Mouse (Mus musculus): Measurements from ENCODE around the gene Tap2.
"Not testable (repeated sequence)": the region's sequence is repeated elsewhere in the genome, so short reads cannot be mapped to it uniquely, and the experiment has no call there.

The Tap2 gene

DNA sequence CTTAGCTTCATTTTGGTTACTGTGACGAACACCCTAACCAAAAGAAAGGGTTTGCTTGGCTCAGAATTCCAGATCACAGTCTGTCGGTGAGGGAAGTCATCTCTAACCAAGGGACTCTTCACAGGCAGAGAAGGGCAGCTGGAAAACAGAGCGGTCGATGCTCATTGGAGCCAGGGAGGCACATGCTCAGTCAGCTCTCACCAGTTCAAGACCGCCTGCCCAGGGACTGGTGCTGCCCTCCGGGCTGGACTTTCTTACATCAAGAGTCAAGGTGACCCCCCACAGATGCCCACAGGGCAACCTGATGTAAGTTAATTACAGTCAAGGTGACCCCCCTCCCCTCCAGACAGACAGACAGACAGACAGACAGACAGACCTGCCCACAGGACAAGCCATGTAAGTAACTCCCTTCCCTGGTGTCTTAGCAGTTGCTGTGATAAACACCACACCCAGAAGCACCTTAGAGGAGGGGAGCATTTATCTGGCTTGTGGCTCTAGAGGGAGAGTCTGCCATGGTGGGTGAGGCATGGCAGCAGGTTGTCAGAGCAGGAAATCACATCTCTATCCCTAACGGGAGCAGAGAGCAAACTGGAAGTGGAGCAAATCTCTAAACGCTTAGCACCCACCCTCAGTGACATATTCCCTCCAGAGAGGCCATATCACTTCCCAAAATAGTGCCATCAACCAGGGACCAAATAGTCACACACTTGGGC is 14.0 kb downstream of the Tap2 start:
- peak in 1 of 2 experiments; percentile 15 for DNase-seq

DNA sequence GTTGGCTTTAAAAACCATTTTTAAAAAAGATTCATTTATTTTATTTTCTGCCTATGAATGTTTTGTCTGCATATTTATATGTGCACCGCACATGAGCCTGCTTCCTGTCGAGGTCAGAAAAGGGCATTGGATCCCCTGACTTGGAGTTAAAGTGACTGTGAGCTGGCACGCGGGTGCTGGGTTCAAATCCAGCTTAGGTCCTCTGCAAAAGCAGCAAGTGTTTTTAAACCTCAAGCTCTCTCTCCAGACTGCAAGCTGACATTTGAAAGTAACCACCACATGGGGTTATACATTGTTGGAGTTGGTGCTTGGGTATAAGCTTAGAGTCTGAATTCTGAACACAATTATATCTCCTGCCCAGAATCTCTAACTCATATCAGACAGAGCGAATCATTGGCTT is 14.7 kb downstream of the Tap2 start:
- DNase-seq, result no peak

DNA sequence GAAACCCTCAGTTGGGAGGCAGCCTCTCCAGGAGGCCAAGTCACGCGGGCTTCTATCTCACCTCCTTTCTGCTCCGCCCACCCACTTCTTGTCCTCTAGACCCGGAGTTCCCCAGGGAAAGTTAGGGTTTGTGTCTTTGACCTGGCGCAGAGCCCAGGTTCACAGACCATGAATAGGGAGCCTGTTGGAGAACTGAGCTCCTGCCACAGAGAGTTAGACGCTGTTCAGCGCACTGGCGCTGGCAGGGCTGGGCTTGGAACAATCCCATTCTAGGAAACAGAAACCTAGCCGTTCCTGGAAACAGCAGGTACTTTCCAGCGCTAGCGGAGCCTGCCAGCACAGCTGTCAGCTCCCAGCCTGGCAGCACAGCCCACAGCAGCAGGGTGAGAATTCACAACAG is 15.3 kb downstream of the Tap2 start:
- DNase-seq, result peak in 1 of 2 experiments; percentile 66

DNA sequence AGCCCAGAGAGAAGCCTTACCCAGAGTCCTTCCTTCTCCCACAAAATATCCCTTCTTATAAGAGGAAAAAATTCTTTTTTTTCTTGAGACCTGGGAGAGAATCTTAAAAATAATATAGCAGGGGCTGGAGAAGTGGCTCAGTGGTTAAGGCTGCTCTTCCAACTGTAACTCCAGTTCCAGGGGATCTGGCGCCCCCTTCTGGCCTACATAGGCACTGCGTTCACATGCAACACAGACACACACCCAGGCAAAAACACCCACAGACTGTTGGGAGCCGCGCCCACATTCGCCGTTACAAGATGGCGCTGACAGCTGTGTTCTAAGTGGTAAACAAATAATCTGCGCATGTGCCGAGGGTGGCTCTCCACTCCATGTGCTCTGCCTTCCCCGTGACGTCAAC is 15.8 kb downstream of the Tap2 start:
- peak; percentile 55 to 72 for DNase-seq

DNA sequence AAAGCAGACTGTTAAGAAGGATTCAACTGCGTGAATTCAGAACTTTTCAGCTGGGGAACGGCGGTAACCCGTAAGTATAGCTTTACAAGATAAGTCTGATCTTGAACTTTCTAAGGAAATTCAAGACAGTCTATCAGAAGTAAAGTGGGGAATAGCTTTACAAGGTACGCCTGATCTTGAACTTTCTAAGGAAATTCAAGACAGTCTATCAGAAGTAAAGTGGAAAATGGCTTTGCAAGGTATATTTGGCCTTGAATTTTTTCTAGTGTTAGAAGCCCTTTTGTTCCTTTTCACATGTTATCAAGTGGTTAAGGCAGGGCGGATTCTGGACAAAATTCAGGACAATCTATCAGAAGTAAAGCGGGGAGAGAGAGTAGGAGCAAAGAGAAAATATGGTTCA is 16.5 kb downstream of the Tap2 start:
- DNase-seq, result not testable (repeated sequence)

DNA sequence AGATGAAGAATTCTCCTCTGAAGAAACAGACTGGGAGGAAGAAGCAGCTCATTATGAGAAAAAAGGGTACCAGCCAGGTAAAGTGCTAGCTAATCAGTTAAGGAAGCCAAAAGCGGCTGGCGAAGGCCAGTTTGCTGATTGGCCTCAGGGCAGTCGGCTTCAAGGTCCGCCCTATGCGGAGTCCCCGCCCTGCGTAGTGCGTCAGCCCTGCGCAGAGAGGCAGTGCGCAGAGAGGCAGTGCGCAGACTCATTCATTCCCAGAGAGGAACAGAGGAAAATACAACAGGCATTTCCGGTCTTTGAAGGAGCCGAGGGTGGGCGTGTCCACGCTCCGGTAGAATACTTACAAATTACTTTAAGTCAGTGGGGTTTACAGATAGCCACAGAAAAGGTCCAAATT is 17.1 kb downstream of the Tap2 start:
- DNase-seq, result not testable (repeated sequence)

DNA sequence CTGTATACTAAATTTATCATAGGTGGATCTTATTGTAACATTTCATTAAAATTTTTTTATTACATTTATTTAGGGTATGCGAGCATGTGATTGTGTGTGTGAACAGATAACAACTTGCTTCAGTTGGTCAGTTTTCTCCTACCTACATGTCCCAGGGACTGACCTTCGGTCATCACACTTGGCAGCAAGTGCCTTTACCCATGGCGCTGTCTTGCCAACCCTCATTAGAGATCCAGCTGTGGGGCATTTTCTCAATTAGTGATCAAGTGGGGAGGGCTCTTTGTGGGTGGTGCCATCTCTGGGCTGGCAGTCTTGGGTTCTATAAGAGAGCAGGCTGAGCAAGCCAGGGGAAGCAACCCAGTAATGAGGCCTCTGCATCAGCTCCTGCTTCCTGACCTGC is 21.5 kb downstream of the Tap2 start:
- DNase-seq, result no peak

DNA sequence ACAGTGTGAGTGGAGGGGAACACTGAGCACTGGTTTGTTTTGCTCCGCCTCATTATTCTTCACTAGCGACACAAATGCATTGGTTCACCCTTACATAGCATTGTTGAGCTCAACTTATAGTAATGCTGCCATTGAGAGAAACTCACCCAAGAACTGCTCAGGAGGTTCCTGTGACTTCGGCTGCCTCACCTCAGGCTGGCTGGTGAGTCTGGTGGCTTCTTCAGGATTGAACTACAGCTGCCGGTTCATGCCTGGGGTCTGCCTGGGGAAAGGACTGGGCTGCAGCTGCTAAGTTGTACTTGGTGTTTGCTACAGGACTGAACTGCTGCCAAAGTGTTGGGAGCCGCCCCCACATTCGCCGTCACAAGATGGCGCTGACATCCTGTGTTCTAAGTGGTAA is 22.1 kb downstream of the Tap2 start:
- DNase-seq, result no peak

DNA sequence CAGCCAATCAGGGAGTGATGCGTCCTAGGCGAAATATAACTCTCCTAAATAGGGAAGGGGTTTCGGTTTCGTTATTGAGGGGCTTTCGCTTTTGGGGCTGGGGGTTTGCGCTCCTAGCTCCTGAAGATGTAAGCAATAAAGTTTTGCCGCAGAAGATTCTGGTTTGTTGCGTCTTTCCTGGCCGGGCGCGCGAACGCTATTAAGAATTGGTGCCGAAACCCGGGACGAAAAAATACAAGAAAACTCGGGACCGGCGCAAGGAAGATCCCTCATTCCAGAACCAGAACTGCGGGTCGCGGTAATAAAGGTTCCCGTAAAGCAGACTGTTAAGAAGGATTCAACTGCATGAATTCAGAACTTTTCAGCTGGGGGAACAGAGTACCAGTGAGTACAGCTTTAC is 22.6 kb downstream of the Tap2 start:
- DNase-seq, result peak in 1 of 2 experiments; percentile 25

DNA sequence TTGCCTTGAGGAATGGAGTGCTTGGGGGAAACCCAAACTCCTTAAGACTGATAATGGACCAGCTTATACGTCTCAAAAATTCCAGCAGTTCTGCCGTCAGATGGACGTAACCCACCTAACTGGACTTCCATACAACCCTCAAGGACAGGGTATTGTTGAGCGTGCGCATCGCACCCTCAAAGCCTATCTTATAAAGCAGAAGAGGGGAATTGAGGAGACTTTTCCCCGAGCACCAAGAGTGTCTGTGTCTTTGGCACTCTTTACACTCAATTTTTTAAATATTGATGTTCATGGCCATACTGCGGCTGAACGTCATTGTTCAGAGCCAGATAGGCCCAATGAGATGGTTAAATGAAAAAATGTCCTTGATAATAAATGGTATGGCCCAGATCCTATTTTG is 27.6 kb downstream of the Tap2 start:
- not testable (repeated sequence) for DNase-seq

DNA sequence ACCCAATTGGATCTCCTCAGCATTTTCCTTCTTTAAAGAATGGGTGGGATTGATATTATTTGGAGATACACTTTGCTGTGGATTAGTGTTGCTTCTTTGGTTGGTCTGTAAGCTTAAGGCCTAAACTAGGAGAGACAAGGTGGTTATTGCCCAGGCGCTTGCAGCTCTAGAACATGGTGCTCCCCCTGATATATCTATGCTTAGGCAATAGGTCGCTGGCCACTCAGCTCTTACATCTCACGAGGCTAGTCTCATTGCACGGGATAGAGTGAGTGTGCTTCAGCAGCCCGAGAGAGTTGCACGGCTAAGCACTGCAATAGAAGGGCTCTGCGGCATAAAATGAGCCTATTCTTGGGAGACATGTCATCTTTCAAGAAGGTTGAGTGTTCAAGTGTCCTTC is 28.7 kb downstream of the Tap2 start:
- not testable (repeated sequence) for DNase-seq

DNA sequence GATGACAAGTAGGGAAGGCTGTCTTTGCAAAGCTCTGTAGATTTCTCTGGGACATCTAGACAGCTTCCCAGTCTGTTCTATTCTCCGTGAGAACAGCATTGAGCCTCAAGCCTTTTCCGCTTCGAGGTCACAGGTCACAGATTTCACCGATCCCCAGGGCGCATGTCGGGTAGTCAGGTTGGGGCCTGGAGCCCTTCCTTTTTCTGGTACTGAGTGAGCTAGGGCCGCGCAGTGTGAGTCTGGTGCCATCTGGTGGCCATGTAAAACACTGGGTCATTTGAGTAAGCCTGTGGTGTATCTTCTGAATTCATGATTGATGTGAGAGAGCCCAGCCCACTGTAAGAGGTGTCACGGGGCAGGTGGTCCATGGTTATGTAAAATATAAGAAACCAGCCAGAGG is 31.6 kb downstream of the Tap2 start:
- DNase-seq, result peak; percentile 76 to 84

DNA sequence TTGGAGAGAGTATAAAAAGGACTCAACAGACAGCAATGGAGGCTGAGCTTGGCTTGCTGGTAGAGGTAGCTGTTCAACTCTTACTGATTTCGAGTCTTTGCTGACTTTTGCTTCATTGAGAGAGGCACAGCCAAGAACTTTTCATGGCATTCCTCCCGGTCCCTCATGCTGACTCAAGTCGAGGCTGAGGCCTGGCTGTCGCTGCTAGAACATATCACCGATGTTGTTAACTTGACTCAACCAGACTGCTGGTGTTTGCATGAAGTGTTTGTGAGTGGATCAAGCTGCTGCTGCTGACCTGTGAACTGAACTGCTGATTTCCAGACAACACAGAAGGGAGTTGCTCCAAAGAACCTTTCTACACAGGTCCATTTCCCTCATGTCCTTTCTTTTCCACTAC is 33.4 kb downstream of the Tap2 start:
- peak; percentile 64 to 76 for DNase-seq

DNA sequence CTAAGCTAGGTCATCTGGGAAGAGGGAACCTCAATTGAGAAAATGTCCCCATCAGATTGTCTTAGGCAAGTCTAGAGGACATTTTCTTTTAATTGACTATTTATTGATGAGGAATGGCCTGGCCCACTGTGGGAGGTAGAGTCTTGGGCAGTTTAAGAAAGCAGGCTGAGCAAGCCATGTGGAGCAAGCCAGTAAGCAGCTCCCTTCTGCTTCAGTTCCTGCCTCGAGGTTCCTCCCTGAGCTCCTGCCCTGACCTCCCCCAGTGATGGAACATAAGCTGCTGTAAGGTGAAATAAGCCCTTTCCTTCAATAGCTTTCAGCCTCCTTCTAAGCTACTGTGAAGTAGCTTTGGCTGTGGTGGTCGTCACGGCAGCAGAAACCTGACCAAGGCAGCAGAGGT is 34.4 kb downstream of the Tap2 start:
- no peak for DNase-seq

DNA sequence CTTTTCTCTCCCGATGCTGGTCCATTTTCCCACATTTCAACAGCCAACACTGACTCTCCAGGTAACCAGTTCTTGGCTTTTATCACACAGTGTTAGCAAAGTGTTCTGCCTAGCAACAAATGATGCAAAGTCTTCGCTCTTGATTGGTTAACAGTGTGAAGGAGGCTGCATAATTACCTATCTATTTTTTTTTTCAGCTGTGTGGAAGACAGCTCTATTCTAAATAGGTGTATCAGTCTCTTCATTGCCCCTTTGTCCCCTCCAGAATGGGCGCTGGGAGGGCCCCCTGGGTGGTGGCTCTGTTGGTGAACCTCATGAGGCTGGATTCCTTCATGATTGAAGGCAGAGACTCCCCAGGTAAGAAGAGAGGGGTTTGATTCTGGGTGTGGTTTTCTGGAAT is 35.4 kb downstream of the Tap2 start, which contains the start of gene H2-Ob:
H2-Ob (plus strand) TSS at position 198 of the 400 bp plus-strand sequence.
- DNase-seq, result peak in 1 of 2 experiments; percentile 62

DNA sequence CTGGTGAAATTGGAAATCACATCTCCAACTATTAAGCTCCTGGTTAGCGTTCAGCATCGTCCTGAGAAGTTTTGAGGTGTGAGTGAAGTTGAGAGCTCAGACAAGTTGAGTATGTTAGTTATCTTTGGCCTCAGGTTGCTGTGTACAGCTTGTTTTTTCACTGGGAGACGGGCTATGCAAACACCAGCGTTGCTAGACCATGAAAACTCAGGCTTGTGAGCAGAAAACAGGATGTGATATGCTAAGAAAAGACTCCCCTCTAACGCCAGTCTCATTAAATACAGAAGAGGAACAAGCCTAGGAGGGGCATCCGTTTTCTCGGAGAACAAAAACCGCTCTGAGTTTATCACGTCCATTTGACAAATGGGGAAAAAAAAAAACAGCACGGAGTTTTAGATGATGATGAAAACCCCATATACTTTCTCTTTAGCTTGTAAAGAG is 36.3 kb downstream of the Tap2 start:
- no peak for DNase-seq

DNA sequence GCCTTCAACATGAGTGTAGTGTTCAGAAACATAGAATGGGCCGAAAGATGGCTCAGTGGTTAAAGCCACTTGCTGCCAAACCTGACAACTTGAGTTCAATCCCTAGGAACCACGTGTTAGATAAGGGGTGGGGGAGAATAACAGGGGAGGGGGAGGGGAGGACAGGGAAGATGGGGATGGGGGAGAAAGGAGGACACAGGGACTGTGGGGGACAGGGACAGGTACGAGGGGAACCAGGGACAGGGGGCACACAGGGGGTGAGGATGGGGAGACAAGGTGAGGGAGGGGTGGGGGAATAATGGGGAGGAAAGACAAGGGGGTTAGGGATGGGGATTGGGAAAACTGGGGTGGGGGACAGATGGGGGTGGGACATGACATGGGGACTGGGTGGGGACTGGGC is 37.0 kb downstream of the Tap2 start:
- DNase-seq, result no peak

DNA sequence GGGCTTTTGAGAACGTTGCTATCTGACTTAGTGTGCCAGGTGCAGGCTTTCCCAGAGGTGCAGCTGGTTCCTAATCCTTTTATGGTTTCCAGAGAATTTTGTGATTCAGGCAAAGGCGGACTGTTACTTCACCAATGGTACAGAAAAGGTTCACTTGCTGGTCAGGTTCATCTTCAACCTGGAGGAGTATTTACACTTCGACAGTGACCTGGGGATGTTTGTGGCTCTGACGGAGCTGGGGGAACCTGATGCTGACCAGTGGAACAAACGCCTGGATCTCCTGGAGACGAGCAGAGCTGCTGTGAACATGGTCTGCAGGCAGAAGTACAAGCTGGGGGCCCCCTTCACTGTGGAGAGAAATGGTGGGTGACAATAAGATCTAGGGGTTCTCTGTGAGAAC is 37.6 kb downstream of the Tap2 start:
- no peak for DNase-seq

DNA sequence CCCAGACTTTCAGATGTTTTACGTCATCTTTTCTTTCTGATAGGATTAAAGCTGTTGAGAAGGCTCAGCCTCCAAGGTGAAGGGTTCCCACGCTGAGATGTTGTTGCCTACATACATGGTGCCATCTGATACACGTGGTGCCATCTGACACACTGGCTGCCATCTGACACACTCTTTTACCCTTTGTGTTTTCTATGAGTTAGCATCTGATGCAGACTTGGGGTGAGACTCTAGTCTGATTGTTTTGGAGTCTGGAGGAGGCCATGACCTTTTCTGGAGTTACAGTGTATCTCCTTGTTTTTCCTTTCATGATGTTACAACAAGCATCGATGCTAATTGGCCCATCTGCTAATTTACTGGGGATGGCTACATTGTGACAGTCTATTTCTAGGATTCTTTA is 41.3 kb downstream of the Tap2 start:
- DNase-seq, result no peak

DNA sequence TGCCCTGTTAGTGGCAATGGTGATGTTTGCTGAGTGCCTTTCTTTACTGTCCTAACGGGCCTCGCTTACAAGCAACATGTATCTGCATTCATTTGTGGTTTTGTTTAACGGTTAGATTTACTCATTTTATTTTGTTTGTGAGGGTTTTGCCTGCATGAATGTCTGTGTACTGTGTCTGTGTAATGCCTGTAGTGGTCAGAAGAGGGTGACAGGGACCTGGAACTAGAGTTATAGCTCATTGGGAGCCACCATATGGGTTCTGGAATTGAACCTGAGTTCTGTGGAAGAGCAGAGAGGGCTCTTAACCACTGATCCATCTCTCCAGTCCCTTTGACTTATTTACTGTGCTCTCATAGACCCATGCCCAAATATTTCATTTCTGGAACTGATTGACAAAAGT is 43.7 kb downstream of the Tap2 start:
- no peak for DNase-seq

DNA sequence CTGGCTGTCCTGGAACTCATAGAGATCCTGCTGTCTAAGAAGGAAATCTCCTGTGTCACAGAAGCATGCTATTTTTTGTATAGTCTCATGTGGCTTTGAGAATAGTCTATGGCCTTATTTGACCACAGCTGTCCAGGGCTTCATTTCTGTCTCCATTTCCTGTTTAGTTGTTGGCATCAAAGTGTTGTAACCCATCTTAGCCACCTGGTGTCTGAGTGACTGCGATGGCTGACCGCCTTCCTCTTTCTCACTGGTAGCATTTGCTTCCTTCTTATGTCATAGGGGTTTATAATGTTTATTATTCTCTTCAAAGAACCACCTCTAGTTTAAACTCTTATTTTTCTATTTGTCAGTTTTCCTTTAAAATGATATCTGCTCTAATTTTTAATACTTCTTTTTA is 45.4 kb downstream of the Tap2 start:
- DNase-seq, result no peak

DNA sequence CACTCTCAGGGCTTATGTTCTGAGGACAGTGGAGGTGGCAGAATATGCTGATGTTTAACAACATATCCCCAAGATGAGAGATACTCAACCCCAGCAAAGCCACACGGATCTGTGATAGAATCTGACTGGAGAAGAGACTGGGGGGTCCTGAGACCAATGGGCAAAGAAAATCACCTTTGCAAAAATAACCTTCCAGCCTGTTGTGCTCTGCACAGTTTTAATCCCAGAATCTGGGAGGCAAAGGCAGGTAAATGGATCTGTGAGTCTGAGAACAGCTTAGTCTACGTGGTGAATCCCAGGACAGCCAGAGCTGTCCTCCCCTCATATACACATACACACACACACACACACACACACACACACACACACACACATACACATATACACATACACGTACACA is 46.0 kb downstream of the Tap2 start:
- no peak for DNase-seq

DNA sequence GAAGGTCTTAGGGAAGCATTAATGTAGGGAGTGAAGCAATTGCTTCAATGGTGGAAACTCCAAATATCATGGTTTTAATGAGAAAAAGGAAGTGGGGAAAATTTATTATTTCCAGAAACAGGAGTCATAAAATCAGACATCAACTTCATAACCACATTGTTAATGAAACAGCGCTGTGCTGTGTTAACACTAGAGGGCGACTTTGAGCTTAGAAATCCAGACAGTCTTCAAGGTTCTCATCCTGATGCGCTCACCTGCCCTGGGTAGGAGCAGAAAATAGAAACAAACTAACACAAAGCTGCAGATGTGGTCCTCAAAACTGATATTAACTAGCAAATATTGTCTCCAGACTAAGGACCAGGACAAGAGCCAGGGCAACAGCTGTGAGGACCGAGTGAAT is 46.6 kb downstream of the Tap2 start:
- peak in 1 of 2 experiments; percentile 58 for DNase-seq

DNA sequence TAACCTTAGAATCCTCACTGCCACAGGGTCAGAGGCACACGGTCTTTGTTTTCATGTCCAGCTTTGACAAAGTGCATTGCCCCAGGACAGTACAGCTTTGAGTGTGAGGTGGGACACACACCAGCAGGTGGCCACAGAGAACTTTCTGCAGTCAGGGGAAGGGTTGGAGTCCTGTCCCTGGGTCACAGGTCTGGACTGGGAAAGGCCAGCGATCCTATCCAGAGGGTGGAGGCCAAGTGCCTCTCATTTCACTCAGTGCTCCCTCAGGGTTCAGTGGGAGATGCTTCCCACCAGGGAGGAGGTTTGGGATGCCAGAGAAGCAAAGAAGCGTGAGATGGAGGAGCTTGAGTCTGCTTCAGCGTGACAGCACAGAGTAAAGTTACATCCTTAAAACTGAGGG is 48.3 kb downstream of the Tap2 start:
- no peak for DNase-seq

DNA sequence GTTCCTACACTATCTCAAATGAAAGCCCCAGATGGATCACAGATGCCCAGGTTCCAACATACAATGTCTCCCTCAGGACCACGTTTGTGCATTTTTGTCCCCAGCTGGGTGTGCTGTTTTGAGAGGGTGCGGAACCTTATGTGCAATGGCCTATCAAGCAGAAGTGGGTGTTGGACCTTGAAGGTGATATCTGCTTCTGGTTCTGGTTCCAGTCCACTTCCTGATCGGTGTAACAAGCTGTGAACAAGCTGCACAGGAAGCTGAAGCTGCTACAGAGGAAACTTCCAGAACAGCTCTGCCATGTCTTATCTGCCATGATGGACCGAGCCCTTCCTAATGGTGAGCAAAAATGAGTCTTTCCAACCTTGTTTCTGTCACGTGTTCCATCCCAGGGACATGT is 53.2 kb downstream of the Tap2 start:
- DNase-seq, result no peak

Data from lung, postnatal 4 days (tissue).